Comparison of ENCODE assay signal across 24 mouse cellular contexts in the genomic region with DNA sequence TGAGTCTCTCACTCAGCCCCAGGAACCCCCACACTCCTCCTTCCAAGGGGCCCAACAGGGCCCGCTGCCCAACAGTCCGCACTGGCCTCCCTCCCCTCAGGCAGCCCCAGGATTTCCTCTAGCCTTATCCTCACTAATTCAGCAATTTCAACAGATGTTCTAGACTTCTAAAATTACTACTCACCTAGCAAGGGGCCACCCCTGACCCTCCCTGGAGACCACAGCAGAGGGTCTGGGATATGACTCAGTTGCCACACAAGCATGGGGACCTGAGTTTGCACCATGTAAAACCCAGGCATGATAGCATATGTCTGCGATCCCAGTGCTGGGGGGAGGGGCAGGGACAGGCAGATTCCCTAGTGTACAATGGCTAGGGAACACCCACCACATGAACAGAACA.
DNase-seq lines count a peak whose midpoint lies in the region; ATAC-seq and TF ChIP-seq lines count a peak whose summit lies in the region.
"Had no signal": no experiment of that assay in that cellular context is flagged by ENCODE, and none has a peak within 500 bp of the region (broad histone marks: within the 10 kb centered on the region; RNA-seq: fewer than 3 reads in every experiment).

No protein-coding gene starts in this region.

- in situ Hi-C loops in CH12.LX (cut with MboI; ENCODE audit: low pct_ligation_motif_present, low pct_unique_long_range_greater_than_20kb, low sequenced_read_pairs) = no loop called here

- peak; percentile 73 for TF ChIP-seq EP300 in CH12.LX (IDR thresholded peaks at IDR 0.05; ENCODE audit: low read length)

- no peak overlapping the region for H3K4me3 ChIP-seq in embryonic facial prominence, embryonic 12.5 days
- no peak overlapping the region for H3K4me3 ChIP-seq in embryonic facial prominence, embryonic 10.5 days
- no peak overlapping the region for H3K4me3 ChIP-seq in intestine, embryonic 15.5 days (replicated peaks)
- H3K4me3 ChIP-seq in intestine, postnatal 0 days (ENCODE audit: low read depth, low read length) = no peak overlapping the region
- H3K4me3 ChIP-seq in CH12.LX (replicated peaks in 1 of 3; ENCODE audit: low read depth in 2 of 3, low read length in 2 of 3, poor library complexity in 1 of 3) = no peak overlapping the region
- H3K4me3 ChIP-seq: embryonic facial prominence, embryonic 13.5 days; embryonic facial prominence, embryonic 15.5 days; erythroblast, embryonic 14.5 days; forebrain, embryonic 10.5 days; forebrain, embryonic 12.5 days had no signal

- dilution Hi-C loops in CH12.LX (cut with MboI; ENCODE audit: extremely low pct_ligation_motif_present, extremely low pct_unique_long_range_greater_than_20kb, low sequenced_read_pairs) = no loop called here

- ATAC-seq in embryonic facial prominence, embryonic 12.5 days (ENCODE audit: insufficient number of reproducible peaks, insufficient read depth, low FRiP score, low TSS enrichment) = peak; percentile 35; the same call in 1 of the 2 replicates
- ATAC-seq in intestine, embryonic 15.5 days = 0 out of 2 replicates have a peak, but pooled peaks have one; percentile 16
- no peak for ATAC-seq in intestine, postnatal 0 days
- ATAC-seq: CD4-positive, CD25-positive, alpha-beta regulatory T cell, adult 4 months; forebrain, embryonic 14.5 days; forebrain, embryonic 16.5 days had no signal

- H3K36me3 ChIP-seq in embryonic facial prominence, embryonic 12.5 days = no peaks in the 10 kb centered on the region
- H3K36me3 ChIP-seq in embryonic facial prominence, embryonic 10.5 days (replicated peaks) = no peaks in the 10 kb centered on the region
- H3K36me3 ChIP-seq in intestine, embryonic 15.5 days = no peaks in the 10 kb centered on the region
- H3K36me3 ChIP-seq in intestine, postnatal 0 days (ENCODE audit: control insufficient read depth, insufficient read depth) = no peaks in the 10 kb centered on the region
- no peaks in the 10 kb centered on the region for H3K36me3 ChIP-seq in CH12.LX (replicated peaks in 1 of 2; ENCODE audit: control insufficient read depth in 1 of 2, insufficient read depth in 1 of 2, low read length in 1 of 2)
- H3K36me3 ChIP-seq: embryonic facial prominence, embryonic 13.5 days; embryonic facial prominence, embryonic 15.5 days; forebrain, embryonic 10.5 days; forebrain, embryonic 12.5 days had no signal

- no peaks in the 10 kb centered on the region for H3K79me2 ChIP-seq in CH12.LX (replicated peaks; ENCODE audit: control insufficient read depth, extremely low read depth, insufficient read depth, poor library complexity, severe bottlenecking)

- WGBS in embryonic facial prominence, embryonic 12.5 days = 52% methylated on average over 3 of the region's 3 CpGs
- WGBS in embryonic facial prominence, embryonic 10.5 days = 60% methylated on average over 3 of the region's 3 CpGs
- WGBS in intestine, embryonic 15.5 days = 73% methylated on average over 3 of the region's 3 CpGs
- WGBS in intestine, postnatal 0 days = 78% methylated on average over 3 of the region's 3 CpGs

- TF ChIP-seq RAD21 in CH12.LX (IDR thresholded peaks at IDR 0.05; ENCODE audit: low read depth, low read length) = no peak; the same call in 1 of the 2 replicates

- H3K9ac ChIP-seq in embryonic facial prominence, embryonic 12.5 days = no peak overlapping the region
- H3K9ac ChIP-seq in intestine, embryonic 15.5 days = no peak overlapping the region
- no peak overlapping the region for H3K9ac ChIP-seq in intestine, postnatal 0 days (ENCODE audit: low read depth, low read length)
- H3K9ac ChIP-seq in CH12.LX (ENCODE audit: insufficient read depth, low read depth) = no peak overlapping the region
- H3K9ac ChIP-seq: embryonic facial prominence, embryonic 13.5 days; embryonic facial prominence, embryonic 15.5 days; forebrain, embryonic 12.5 days had no signal

- H3K9me3 ChIP-seq in embryonic facial prominence, embryonic 12.5 days = no peaks in the 10 kb centered on the region
- H3K9me3 ChIP-seq in embryonic facial prominence, embryonic 10.5 days = no peaks in the 10 kb centered on the region
- H3K9me3 ChIP-seq in intestine, embryonic 15.5 days = no peaks in the 10 kb centered on the region
- no peaks in the 10 kb centered on the region for H3K9me3 ChIP-seq in intestine, postnatal 0 days (ENCODE audit: control insufficient read depth)
- H3K9me3 ChIP-seq in CH12.LX (replicated peaks; ENCODE audit: low read length) = no peaks in the 10 kb centered on the region
- H3K9me3 ChIP-seq: embryonic facial prominence, embryonic 13.5 days; embryonic facial prominence, embryonic 15.5 days; forebrain, embryonic 10.5 days; forebrain, embryonic 12.5 days had no signal

- no peak for TF ChIP-seq CTCF in intestine, postnatal 0 days (IDR thresholded peaks at IDR 0.05; ENCODE audit: low read depth)
- no peak for TF ChIP-seq CTCF in CH12.LX (conservative IDR thresholded peaks at IDR 0.05 in 1 of 2, IDR thresholded peaks at IDR 0.05 in 1 of 2; ENCODE audit: low read depth in 2 of 2, low read length in 2 of 2)

- no peak overlapping the region for H3K4me2 ChIP-seq in embryonic facial prominence, embryonic 12.5 days (replicated peaks)
- H3K4me2 ChIP-seq in intestine, embryonic 15.5 days (replicated peaks) = no peak overlapping the region
- no peak overlapping the region for H3K4me2 ChIP-seq in intestine, postnatal 0 days (replicated peaks; ENCODE audit: low read depth)
- no peak overlapping the region for H3K4me2 ChIP-seq in CH12.LX (ENCODE audit: insufficient read depth, low read depth, poor library complexity, severe bottlenecking)
- H3K4me2 ChIP-seq: embryonic facial prominence, embryonic 13.5 days; embryonic facial prominence, embryonic 15.5 days; forebrain, embryonic 12.5 days had no signal

- TF ChIP-seq POLR2A in CH12.LX (IDR thresholded peaks at IDR 0.05; ENCODE audit: low read depth, low read length) = no peak

- H3K4me1 ChIP-seq in embryonic facial prominence, embryonic 12.5 days = peaks cover 6% of the 10 kb centered on the region
- H3K4me1 ChIP-seq in embryonic facial prominence, embryonic 10.5 days = peaks cover 17% of the 10 kb centered on the region
- H3K4me1 ChIP-seq in intestine, embryonic 15.5 days (replicated peaks) = peaks cover 7% of the 10 kb centered on the region; the same call in 1 of the 2 replicates
- no peaks in the 10 kb centered on the region for H3K4me1 ChIP-seq in intestine, postnatal 0 days (replicated peaks; ENCODE audit: control insufficient read depth, insufficient read depth, low read length)
- peaks cover 7 to 22% of the 10 kb centered on the region in 2 experiments for H3K4me1 ChIP-seq in CH12.LX (ENCODE audit: control insufficient read depth in 1 of 2, insufficient read depth in 2 of 2)
- H3K4me1 ChIP-seq: embryonic facial prominence, embryonic 15.5 days; forebrain, embryonic 12.5 days had no signal

- DNase-seq in embryonic facial prominence, embryonic 10.5 days (ENCODE audit: low spot score) = no peak
- DNase-seq in CH12.LX (ENCODE audit: extremely low read depth) = peak; percentile 80
- DNase-seq: adrenal gland, adult 2 months; adrenal gland, postnatal 10 days; adrenal gland, postnatal 25 days; B cell, adult 2 months; cerebellum, adult 11 months; cerebellum, adult 18-20 months; cerebellum, adult 8-10 months; cerebellum, adult 9-11 months; cerebellum, postnatal 14 days; cerebellum, postnatal 36 days; embryo, embryonic 11 days had no signal

- no peak overlapping the region for H3K27ac ChIP-seq in embryonic facial prominence, embryonic 12.5 days
- no peak overlapping the region for H3K27ac ChIP-seq in embryonic facial prominence, embryonic 10.5 days (replicated peaks)
- no peak overlapping the region for H3K27ac ChIP-seq in intestine, embryonic 15.5 days
- H3K27ac ChIP-seq in intestine, postnatal 0 days (ENCODE audit: low read depth, low read length) = no peak overlapping the region
- no peak overlapping the region for H3K27ac ChIP-seq in CH12.LX (ENCODE audit: insufficient read depth, low read depth)
- H3K27ac ChIP-seq: embryonic facial prominence, embryonic 13.5 days; embryonic facial prominence, embryonic 15.5 days; forebrain, embryonic 10.5 days; forebrain, embryonic 12.5 days had no signal

- H3K27me3 ChIP-seq in embryonic facial prominence, embryonic 12.5 days = no peaks in the 10 kb centered on the region
- H3K27me3 ChIP-seq in embryonic facial prominence, embryonic 10.5 days (replicated peaks; ENCODE audit: low read depth, poor library complexity, severe bottlenecking) = no peaks in the 10 kb centered on the region
- no peaks in the 10 kb centered on the region for H3K27me3 ChIP-seq in intestine, embryonic 15.5 days (replicated peaks)
- H3K27me3 ChIP-seq in intestine, postnatal 0 days (replicated peaks; ENCODE audit: control insufficient read depth, insufficient read depth, low read length) = no peaks in the 10 kb centered on the region
- H3K27me3 ChIP-seq in CH12.LX (replicated peaks) = no peaks in the 10 kb centered on the region
- H3K27me3 ChIP-seq: embryonic facial prominence, embryonic 13.5 days; embryonic facial prominence, embryonic 15.5 days; forebrain, embryonic 12.5 days had no signal

TF ChIP-seq in CH12.LX, 34 proteins besides CTCF, POLR2A, EP300 and RAD21 (continues in another document):
- no peak for TF ChIP-seq MXI1 (IDR thresholded peaks at IDR 0.05; ENCODE audit: low read depth, low read length)
- TF ChIP-seq TCF12 (IDR thresholded peaks at IDR 0.05; ENCODE audit: low read depth, low read length) = peak; percentile 77; the same call in 1 of the 2 replicates
- no peak for TF ChIP-seq GABPA (IDR thresholded peaks at IDR 0.05; ENCODE audit: insufficient replicate concordance, low read depth, low read length)
- TF ChIP-seq NELFE (IDR thresholded peaks at IDR 0.05; ENCODE audit: low read depth, low read length) = no peak
- TF ChIP-seq ZC3H11A (IDR thresholded peaks at IDR 0.05; ENCODE audit: low read depth, low read length) = no peak
- TF ChIP-seq ZMIZ1 (IDR thresholded peaks at IDR 0.05; ENCODE audit: low read depth, low read length) = no peak
- TF ChIP-seq CHD1 (IDR thresholded peaks at IDR 0.05; ENCODE audit: low read depth, low read length) = no peak
- TF ChIP-seq UBTF (IDR thresholded peaks at IDR 0.05; ENCODE audit: low read depth, low read length) = no peak
- no peak for TF ChIP-seq POLR2AphosphoS2 (IDR thresholded peaks at IDR 0.05; ENCODE audit: low read depth, low read length)
- peak; percentile 76 for TF ChIP-seq IRF4 (IDR thresholded peaks at IDR 0.05; ENCODE audit: low read depth, low read length)
- TF ChIP-seq NRF1 (IDR thresholded peaks at IDR 0.05; ENCODE audit: low read depth, low read length) = no peak
- no peak for TF ChIP-seq SMC3 (IDR thresholded peaks at IDR 0.05; ENCODE audit: low read depth, low read length)
- no peak for TF ChIP-seq ZKSCAN1 (IDR thresholded peaks at IDR 0.05; ENCODE audit: borderline replicate concordance, low read depth, low read length)
- peak; percentile 87 for TF ChIP-seq MEF2A (IDR thresholded peaks at IDR 0.05; ENCODE audit: borderline replicate concordance, low read depth, low read length)
- no peak for TF ChIP-seq USF2 (conservative IDR thresholded peaks at IDR 0.05; ENCODE audit: low read depth, low read length)
- TF ChIP-seq ETS1 (conservative IDR thresholded peaks at IDR 0.05; ENCODE audit: low read depth, low read length) = peak; percentile 84
- no peak for TF ChIP-seq E2F4 (IDR thresholded peaks at IDR 0.05; ENCODE audit: insufficient replicate concordance, low read depth, low read length)
